Comparison of ENCODE assay signal across 12 mouse cellular contexts in the genomic region with DNA sequence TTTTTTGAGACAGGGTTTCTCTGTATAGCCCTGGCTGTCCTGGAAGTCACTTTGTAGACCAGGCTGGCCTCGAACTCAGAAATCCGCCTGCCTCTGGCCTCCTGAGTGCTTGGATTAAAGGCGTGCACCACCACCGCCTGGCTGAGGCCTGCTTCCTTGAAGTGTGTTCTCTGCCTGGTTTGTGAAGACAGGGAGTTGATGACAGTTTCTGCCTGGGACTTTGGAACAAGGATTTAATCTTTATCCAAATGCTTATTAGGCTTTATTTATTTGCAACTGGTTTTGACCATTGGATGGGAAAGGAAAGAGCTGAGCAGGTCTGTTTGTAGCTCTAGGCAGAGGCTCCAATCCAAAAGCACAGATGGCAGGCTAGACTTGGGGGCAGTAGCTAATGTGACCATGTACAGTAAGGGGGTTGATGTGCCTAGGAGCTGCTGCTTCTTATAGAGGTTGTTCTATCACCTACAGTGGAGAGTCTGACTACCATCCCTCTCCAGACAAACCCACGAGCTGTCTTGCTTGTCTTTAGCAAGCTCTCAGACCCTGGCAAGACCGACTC. TPM values are rescaled to one million over a fixed set of nuclear protein-coding genes. Genes with fewer than 3 reads are reported as not detected.
A peak's percentile ranks its signal among the peaks of the same experiment; 100 is the strongest.
DNase-seq lines count a peak whose midpoint lies in the region; ATAC-seq and TF ChIP-seq lines count a peak whose summit lies in the region.
"Had no signal": no experiment of that assay in that cellular context is flagged by ENCODE, and none has a peak within 500 bp of the region (broad histone marks: within the 10 kb centered on the region; RNA-seq: fewer than 3 reads in every experiment).

No protein-coding gene starts in this region.

- H3K27ac ChIP-seq in forebrain, embryonic 10.5 days, result peak overlapping the region; percentile 89
- H3K27ac ChIP-seq in forebrain, embryonic 15.5 days (replicated peaks), result no peak overlapping the region
- peak overlapping the region; percentile 39 for H3K27ac ChIP-seq in liver, embryonic 12.5 days
- H3K27ac ChIP-seq in forebrain, postnatal 0 days (ENCODE audit: low read depth, low read length), result peak overlapping the region; percentile 94
- H3K27ac ChIP-seq in liver, embryonic 15.5 days (replicated peaks), result peak overlapping the region; percentile 92
- H3K27ac ChIP-seq in stomach, postnatal 0 days (replicated peaks), result no peak overlapping the region
- H3K27ac ChIP-seq: macrophage had no signal

- H3K9me3 ChIP-seq in forebrain, embryonic 10.5 days, result no peaks in the 10 kb centered on the region
- H3K9me3 ChIP-seq in forebrain, embryonic 15.5 days, result no peaks in the 10 kb centered on the region
- H3K9me3 ChIP-seq in liver, embryonic 12.5 days (replicated peaks), result no peaks in the 10 kb centered on the region
- no peaks in the 10 kb centered on the region for H3K9me3 ChIP-seq in forebrain, postnatal 0 days (ENCODE audit: low read length)
- H3K9me3 ChIP-seq in liver, embryonic 15.5 days (replicated peaks), result no peaks in the 10 kb centered on the region
- no peaks in the 10 kb centered on the region for H3K9me3 ChIP-seq in stomach, postnatal 0 days (ENCODE audit: control insufficient read depth, low read length)
- H3K9me3 ChIP-seq: heart, embryonic 10.5 days had no signal

- no peak overlapping the region for H3K9ac ChIP-seq in forebrain, embryonic 15.5 days (replicated peaks)
- no peak overlapping the region for H3K9ac ChIP-seq in liver, embryonic 12.5 days
- H3K9ac ChIP-seq in forebrain, postnatal 0 days, result no peak overlapping the region
- H3K9ac ChIP-seq in liver, embryonic 15.5 days, result no peak overlapping the region
- no peak overlapping the region for H3K9ac ChIP-seq in stomach, postnatal 0 days (ENCODE audit: low read length)

- no peak overlapping the region for H3K4me3 ChIP-seq in forebrain, embryonic 10.5 days
- H3K4me3 ChIP-seq in forebrain, embryonic 15.5 days, result no peak overlapping the region
- H3K4me3 ChIP-seq in liver, embryonic 12.5 days, result no peak overlapping the region
- no peak overlapping the region for H3K4me3 ChIP-seq in forebrain, postnatal 0 days (ENCODE audit: low read depth, low read length)
- no peak overlapping the region for H3K4me3 ChIP-seq in liver, embryonic 15.5 days (replicated peaks)
- no peak overlapping the region for H3K4me3 ChIP-seq in stomach, postnatal 0 days (ENCODE audit: low read depth, low read length)

- no peak for TF ChIP-seq CTCF in forebrain, postnatal 0 days (IDR thresholded peaks at IDR 0.05; ENCODE audit: low read depth)
- TF ChIP-seq CTCF in stomach, postnatal 0 days (IDR thresholded peaks at IDR 0.05; ENCODE audit: low read depth), result no peak

- WGBS in forebrain, embryonic 10.5 days, result 84% methylated on average over 6 of the region's 6 CpGs
- 85% methylated on average over 6 of the region's 6 CpGs for WGBS in forebrain, embryonic 15.5 days
- WGBS in liver, embryonic 12.5 days (ENCODE audit: insufficient replicate concordance), result 79% methylated on average over 6 of the region's 6 CpGs
- WGBS in forebrain, postnatal 0 days, result 87% methylated on average over 6 of the region's 6 CpGs
- WGBS in liver, embryonic 15.5 days (ENCODE audit: insufficient replicate concordance), result 64% methylated on average over 6 of the region's 6 CpGs
- 90% methylated on average over 6 of the region's 6 CpGs for WGBS in stomach, postnatal 0 days

- ATAC-seq in forebrain, embryonic 15.5 days (replicated peaks), result no peak
- ATAC-seq in liver, embryonic 12.5 days, result no peak
- ATAC-seq in forebrain, postnatal 0 days, result no peak
- ATAC-seq in liver, embryonic 15.5 days (ENCODE audit: insufficient read depth), result no peak
- ATAC-seq in stomach, postnatal 0 days (ENCODE audit: low FRiP score, low TSS enrichment), result no peak
- ATAC-seq: inflammation-experienced regulatory T-cells, adult 6 months had no signal

- H3K27me3 ChIP-seq in forebrain, embryonic 10.5 days (ENCODE audit: poor library complexity, severe bottlenecking), result no peaks in the 10 kb centered on the region
- no peaks in the 10 kb centered on the region for H3K27me3 ChIP-seq in forebrain, embryonic 15.5 days
- H3K27me3 ChIP-seq in liver, embryonic 12.5 days (replicated peaks), result no peaks in the 10 kb centered on the region
- no peaks in the 10 kb centered on the region for H3K27me3 ChIP-seq in forebrain, postnatal 0 days (ENCODE audit: insufficient read depth, low read length)
- no peaks in the 10 kb centered on the region for H3K27me3 ChIP-seq in liver, embryonic 15.5 days
- H3K27me3 ChIP-seq in stomach, postnatal 0 days (ENCODE audit: control insufficient read depth, insufficient read depth, low read length), result no peaks in the 10 kb centered on the region

- H3K36me3 ChIP-seq in forebrain, embryonic 10.5 days (replicated peaks), result peaks cover 11% of the 10 kb centered on the region; the same call in 1 of the 2 replicates
- no peaks in the 10 kb centered on the region for H3K36me3 ChIP-seq in forebrain, embryonic 15.5 days
- H3K36me3 ChIP-seq in liver, embryonic 12.5 days, result peaks cover 10% of the 10 kb centered on the region
- no peaks in the 10 kb centered on the region for H3K36me3 ChIP-seq in forebrain, postnatal 0 days (ENCODE audit: insufficient read depth)
- H3K36me3 ChIP-seq in liver, embryonic 15.5 days (replicated peaks), result peaks cover 5% of the 10 kb centered on the region
- H3K36me3 ChIP-seq in stomach, postnatal 0 days (ENCODE audit: control insufficient read depth, insufficient read depth, low read length), result no peaks in the 10 kb centered on the region

- peaks cover 17% of the 10 kb centered on the region for H3K4me1 ChIP-seq in forebrain, embryonic 10.5 days
- peaks cover 15% of the 10 kb centered on the region for H3K4me1 ChIP-seq in forebrain, embryonic 15.5 days
- H3K4me1 ChIP-seq in liver, embryonic 12.5 days, result peaks cover 65% of the 10 kb centered on the region
- peaks cover 9% of the 10 kb centered on the region for H3K4me1 ChIP-seq in forebrain, postnatal 0 days (ENCODE audit: insufficient read depth)
- H3K4me1 ChIP-seq in liver, embryonic 15.5 days (replicated peaks), result peaks cover 64% of the 10 kb centered on the region
- peaks cover 8% of the 10 kb centered on the region; the same call in 1 of the 2 replicates for H3K4me1 ChIP-seq in stomach, postnatal 0 days (replicated peaks; ENCODE audit: control insufficient read depth, insufficient read depth)

- no peak for TF ChIP-seq EP300 in stomach, postnatal 0 days (optimal IDR thresholded peaks at IDR 0.05)

- no peak overlapping the region for H3K4me2 ChIP-seq in forebrain, embryonic 15.5 days (replicated peaks)
- H3K4me2 ChIP-seq in liver, embryonic 12.5 days, result no peak overlapping the region
- H3K4me2 ChIP-seq in forebrain, postnatal 0 days (ENCODE audit: low read depth), result no peak overlapping the region
- no peak overlapping the region for H3K4me2 ChIP-seq in liver, embryonic 15.5 days
- no peak overlapping the region for H3K4me2 ChIP-seq in stomach, postnatal 0 days (replicated peaks; ENCODE audit: low read depth)

- no peak for DNase-seq in forebrain, embryonic 10.5 days (ENCODE audit: extremely low spot score, low spot score)
- no peak for DNase-seq in liver
- no peak for DNase-seq in forebrain, postnatal 0 days
- no peak for DNase-seq in stomach, postnatal 0 days (ENCODE audit: low spot score)
- DNase-seq: thymus, adult 18-20 months had no signal

RNA-seq across cellular contexts. Expression of a gene that starts 3.0 kb away (rescaled TPM):
- 0.77 and 1.0 TPM in 2 replicates for polyA plus RNA-seq in forebrain, embryonic 10.5 days (2016; fragmentation: Nextera tagmentation; extraction: Ambion mirVana)
- 1.8 and 1.9 TPM in 2 replicates for polyA plus RNA-seq in forebrain, embryonic 15.5 days (2015; fragmentation: Nextera tagmentation; extraction: Ambion mirVana)
- 12.7 and 12.9 TPM in 2 replicates for polyA plus RNA-seq in liver, embryonic 12.5 days (2016; fragmentation: Nextera tagmentation; extraction: Ambion mirVana)
- 4.4 and 6.9 TPM in 2 replicates for total RNA-seq in forebrain, postnatal 0 days (2014; rRNA removed)
- 2.6 and 3.9 TPM in 2 replicates for polyA plus RNA-seq in forebrain, postnatal 0 days (2015; fragmentation: Nextera tagmentation; extraction: Ambion mirVana)
- polyA plus RNA-seq in liver, embryonic 15.5 days (2015; fragmentation: Nextera tagmentation; extraction: Ambion mirVana), result 18.6 and 22.2 TPM in 2 replicates
- 0.17 and 0.22 TPM in 2 replicates for polyA plus RNA-seq in stomach, postnatal 0 days (2015; fragmentation: Nextera tagmentation; extraction: Ambion mirVana)
- total RNA-seq: heart, postnatal 25 days had no signal
- polyA plus RNA-seq: macrophage had no signal

RNA-seq across cellular contexts. Expression of a gene that starts 8.9 kb away (rescaled TPM):
- 11.3 and 13.3 TPM in 2 replicates for polyA plus RNA-seq in forebrain, embryonic 10.5 days (2016; fragmentation: Nextera tagmentation; extraction: Ambion mirVana)
- polyA plus RNA-seq in forebrain, embryonic 15.5 days (2015; fragmentation: Nextera tagmentation; extraction: Ambion mirVana), result 23.6 and 24.4 TPM in 2 replicates
- 6.2 and 7.1 TPM in 2 replicates for polyA plus RNA-seq in liver, embryonic 12.5 days (2016; fragmentation: Nextera tagmentation; extraction: Ambion mirVana)
- total RNA-seq in forebrain, postnatal 0 days (2014; rRNA removed), result 54.5 and 59.5 TPM in 2 replicates
- 8.6 and 11.6 TPM in 2 replicates for polyA plus RNA-seq in forebrain, postnatal 0 days (2015; fragmentation: Nextera tagmentation; extraction: Ambion mirVana)
- polyA plus RNA-seq in liver, embryonic 15.5 days (2015; fragmentation: Nextera tagmentation; extraction: Ambion mirVana), result 2.7 and 3.1 TPM in 2 replicates
- polyA plus RNA-seq in stomach, postnatal 0 days (2015; fragmentation: Nextera tagmentation; extraction: Ambion mirVana), result 4.6 and 4.9 TPM in 2 replicates

RNA-seq across cellular contexts. Expression of a gene that starts 13.8 kb away (rescaled TPM):
- 10.4 and 12.3 TPM in 2 replicates for polyA plus RNA-seq in forebrain, embryonic 10.5 days (2016; fragmentation: Nextera tagmentation; extraction: Ambion mirVana)
- polyA plus RNA-seq in forebrain, embryonic 15.5 days (2015; fragmentation: Nextera tagmentation; extraction: Ambion mirVana), result 9.4 and 10.1 TPM in 2 replicates
- 18.0 and 18.6 TPM in 2 replicates for polyA plus RNA-seq in liver, embryonic 12.5 days (2016; fragmentation: Nextera tagmentation; extraction: Ambion mirVana)
- 13.8 and 17.1 TPM in 2 replicates for total RNA-seq in forebrain, postnatal 0 days (2014; rRNA removed)
- polyA plus RNA-seq in forebrain, postnatal 0 days (2015; fragmentation: Nextera tagmentation; extraction: Ambion mirVana), result 5.5 and 7.1 TPM in 2 replicates
- 9.2 and 9.6 TPM in 2 replicates for polyA plus RNA-seq in liver, embryonic 15.5 days (2015; fragmentation: Nextera tagmentation; extraction: Ambion mirVana)
- 21.2 and 22.2 TPM in 2 replicates for polyA plus RNA-seq in stomach, postnatal 0 days (2015; fragmentation: Nextera tagmentation; extraction: Ambion mirVana)

RNA-seq across cellular contexts. Expression of a gene that starts 18.2 kb away (rescaled TPM):
- 10.2 and 11.0 TPM in 2 replicates for polyA plus RNA-seq in forebrain, embryonic 10.5 days (2016; fragmentation: Nextera tagmentation; extraction: Ambion mirVana)
- polyA plus RNA-seq in forebrain, embryonic 15.5 days (2015; fragmentation: Nextera tagmentation; extraction: Ambion mirVana), result 9.9 and 10.9 TPM in 2 replicates
- 5.9 TPM in 2 replicates for polyA plus RNA-seq in liver, embryonic 12.5 days (2016; fragmentation: Nextera tagmentation; extraction: Ambion mirVana)
- 5.7 and 8.7 TPM in 2 replicates for total RNA-seq in forebrain, postnatal 0 days (2014; rRNA removed)
- polyA plus RNA-seq in forebrain, postnatal 0 days (2015; fragmentation: Nextera tagmentation; extraction: Ambion mirVana), result 4.3 and 6.3 TPM in 2 replicates
- 4.2 and 5.8 TPM in 2 replicates for polyA plus RNA-seq in liver, embryonic 15.5 days (2015; fragmentation: Nextera tagmentation; extraction: Ambion mirVana)
- 5.3 and 5.9 TPM in 2 replicates for polyA plus RNA-seq in stomach, postnatal 0 days (2015; fragmentation: Nextera tagmentation; extraction: Ambion mirVana)

RNA-seq across cellular contexts. Expression of a gene that starts 48.8 kb away (rescaled TPM):
- polyA plus RNA-seq in forebrain, embryonic 10.5 days (2016; fragmentation: Nextera tagmentation; extraction: Ambion mirVana), result 17.6 TPM in 2 replicates
- 24.2 and 24.7 TPM in 2 replicates for polyA plus RNA-seq in forebrain, embryonic 15.5 days (2015; fragmentation: Nextera tagmentation; extraction: Ambion mirVana)
- polyA plus RNA-seq in liver, embryonic 12.5 days (2016; fragmentation: Nextera tagmentation; extraction: Ambion mirVana), result 16.1 and 17.8 TPM in 2 replicates
- total RNA-seq in forebrain, postnatal 0 days (2014; rRNA removed), result 17.5 and 27.2 TPM in 2 replicates
- polyA plus RNA-seq in forebrain, postnatal 0 days (2015; fragmentation: Nextera tagmentation; extraction: Ambion mirVana), result 32.2 and 34.8 TPM in 2 replicates
- 10.5 and 11.9 TPM in 2 replicates for polyA plus RNA-seq in liver, embryonic 15.5 days (2015; fragmentation: Nextera tagmentation; extraction: Ambion mirVana)
- polyA plus RNA-seq in stomach, postnatal 0 days (2015; fragmentation: Nextera tagmentation; extraction: Ambion mirVana), result 15.6 and 17.0 TPM in 2 replicates

Comparison
In these comparisons a context has a peak if more than half of its experiments do, and no peak if none do; other contexts are left out.
1. H3K27ac ChIP-seq: peak in forebrain, embryonic 10.5 days (single experiment), liver, embryonic 12.5 days (single experiment), forebrain, postnatal 0 days (single experiment) and liver, embryonic 15.5 days (single experiment); none in forebrain, embryonic 15.5 days (single experiment) and stomach, postnatal 0 days (single experiment).